Mouse (Mus musculus): ENCODE measurements around the gene Ube2cbp. TPM values are rescaled to one million over a fixed set of nuclear protein-coding genes. Genes with fewer than 3 reads are reported as not detected.
A peak's percentile ranks its signal among the peaks of the same experiment; 100 is the strongest.

Gene Ube2cbp
- polyA plus RNA-seq, 1 experiment from 2014 or later: 3.2 TPM

- DNase-seq (ENCODE audit: low spot score): no peak
- no peak for ATAC-seq (ENCODE audit: low FRiP score, low TSS enrichment)
Observed at GRCm38 (mm10) chr9:86453626-86454025, 11.1 kb downstream of the Ube2cbp start.

GRCm38 (mm10) chr9:86451617-86452016 is 13.1 kb downstream of the Ube2cbp start:
- 0 out of 2 replicates have a peak overlapping the region, but pooled peaks have one; percentile 17 for H3K4me2 ChIP-seq (replicated peaks; ENCODE audit: low read depth)
- 0 out of 2 replicates have a peak, but pooled peaks have one; percentile 72 for ATAC-seq (ENCODE audit: low FRiP score, low TSS enrichment)
- H3K9ac ChIP-seq (ENCODE audit: low read length): no peak overlapping the region
- no peaks in the 10 kb centered on the region for H3K27me3 ChIP-seq (ENCODE audit: control insufficient read depth, insufficient read depth, low read length)
- peak; percentile 60 for DNase-seq (ENCODE audit: low spot score)
- no peak overlapping the region for H3K27ac ChIP-seq (replicated peaks)
- H3K4me3 ChIP-seq (ENCODE audit: low read depth, low read length): no peak overlapping the region
- no peaks in the 10 kb centered on the region for H3K9me3 ChIP-seq (ENCODE audit: control insufficient read depth, low read length)
- no peak for TF ChIP-seq EP300 (optimal IDR thresholded peaks at IDR 0.05)
- TF ChIP-seq CTCF (IDR thresholded peaks at IDR 0.05; ENCODE audit: low read depth): peak; percentile 92
- H3K4me1 ChIP-seq (replicated peaks; ENCODE audit: control insufficient read depth, insufficient read depth): no peaks in the 10 kb centered on the region
- H3K36me3 ChIP-seq (ENCODE audit: control insufficient read depth, insufficient read depth, low read length): no peaks in the 10 kb centered on the region
- WGBS: 1% methylated on average over 13 of the region's 13 CpGs

More at GRCm38 (mm10) chr9:86453626-86454025, 11.1 kb downstream of the Ube2cbp start:
- Histone ChIP-seq H3K9me3 (ENCODE audit: control insufficient read depth, low read length) (no peaks in the 10 kb centered on the region), H3K4me1 (replicated peaks; ENCODE audit: control insufficient read depth, insufficient read depth) (no peaks in the 10 kb centered on the region), H3K9ac (ENCODE audit: low read length) (no peak overlapping the region), H3K27me3 (ENCODE audit: control insufficient read depth, insufficient read depth, low read length) (no peaks in the 10 kb centered on the region), H3K4me3 (ENCODE audit: low read depth, low read length) (no peak overlapping the region), H3K36me3 (ENCODE audit: control insufficient read depth, insufficient read depth, low read length) (no peaks in the 10 kb centered on the region), H3K27ac (replicated peaks) (no peak overlapping the region), H3K4me2 (replicated peaks; ENCODE audit: low read depth) (no peak overlapping the region)
- TF ChIP-seq EP300 (optimal IDR thresholded peaks at IDR 0.05) (no peak), CTCF (IDR thresholded peaks at IDR 0.05; ENCODE audit: low read depth) (no peak)
- WGBS: 73% methylated on average over 3 of the region's 3 CpGs

GRCm38 (mm10) chr9:86451094-86451493 is 13.7 kb downstream of the Ube2cbp start:
- no peak for TF ChIP-seq EP300 (optimal IDR thresholded peaks at IDR 0.05)
- TF ChIP-seq CTCF (IDR thresholded peaks at IDR 0.05; ENCODE audit: low read depth): no peak
- H3K36me3 ChIP-seq (ENCODE audit: control insufficient read depth, insufficient read depth, low read length): no peaks in the 10 kb centered on the region
- H3K27me3 ChIP-seq (ENCODE audit: control insufficient read depth, insufficient read depth, low read length): no peaks in the 10 kb centered on the region
- no peaks in the 10 kb centered on the region for H3K4me1 ChIP-seq (replicated peaks; ENCODE audit: control insufficient read depth, insufficient read depth)
- no peak overlapping the region for H3K27ac ChIP-seq (replicated peaks)
- DNase-seq (ENCODE audit: low spot score): no peak
- no peaks in the 10 kb centered on the region for H3K9me3 ChIP-seq (ENCODE audit: control insufficient read depth, low read length)
- H3K4me3 ChIP-seq (ENCODE audit: low read depth, low read length): no peak overlapping the region
- H3K9ac ChIP-seq (ENCODE audit: low read length): no peak overlapping the region
- ATAC-seq (ENCODE audit: low FRiP score, low TSS enrichment): no peak
- 56% methylated on average over 6 of the region's 6 CpGs for WGBS
- no peak overlapping the region for H3K4me2 ChIP-seq (replicated peaks; ENCODE audit: low read depth)

- Histone ChIP-seq H3K36me3 (ENCODE audit: control insufficient read depth, insufficient read depth, low read length) (no peaks in the 10 kb centered on the region), H3K27me3 (ENCODE audit: control insufficient read depth, insufficient read depth, low read length) (no peaks in the 10 kb centered on the region), H3K9me3 (ENCODE audit: control insufficient read depth, low read length) (no peaks in the 10 kb centered on the region), H3K4me2 (replicated peaks; ENCODE audit: low read depth) (no peak overlapping the region), H3K4me3 (ENCODE audit: low read depth, low read length) (no peak overlapping the region), H3K4me1 (replicated peaks; ENCODE audit: control insufficient read depth, insufficient read depth) (no peaks in the 10 kb centered on the region), H3K27ac (replicated peaks) (no peak overlapping the region), H3K9ac (ENCODE audit: low read length) (no peak overlapping the region)
- 4% methylated on average over 11 of the region's 11 CpGs for WGBS
- peak; percentile 79 for DNase-seq (ENCODE audit: low spot score)
- 0 out of 2 replicates have a peak, but pooled peaks have one; percentile 71 for ATAC-seq (ENCODE audit: low FRiP score, low TSS enrichment)
- peak; percentile 97 for TF ChIP-seq CTCF (IDR thresholded peaks at IDR 0.05; ENCODE audit: low read depth)
- TF ChIP-seq EP300 (optimal IDR thresholded peaks at IDR 0.05): no peak
Observed at GRCm38 (mm10) chr9:86449581-86449980, 15.2 kb downstream of the Ube2cbp start.

GRCm38 (mm10) chr9:86447431-86447830 is 17.3 kb downstream of the Ube2cbp start:
- DNase-seq (ENCODE audit: low spot score): no peak
- no peak overlapping the region for H3K27ac ChIP-seq (replicated peaks)
- no peak for ATAC-seq (ENCODE audit: low FRiP score, low TSS enrichment)
- 84% methylated on average over 7 of the region's 8 CpGs for WGBS
- TF ChIP-seq CTCF (IDR thresholded peaks at IDR 0.05; ENCODE audit: low read depth) (no peak), EP300 (optimal IDR thresholded peaks at IDR 0.05) (no peak)
- no peaks in the 10 kb centered on the region for H3K36me3 ChIP-seq (ENCODE audit: control insufficient read depth, insufficient read depth, low read length)
- H3K9me3 ChIP-seq (ENCODE audit: control insufficient read depth, low read length): no peaks in the 10 kb centered on the region
- no peak overlapping the region for H3K4me3 ChIP-seq (ENCODE audit: low read depth, low read length)
- no peak overlapping the region for H3K4me2 ChIP-seq (replicated peaks; ENCODE audit: low read depth)
- H3K27me3 ChIP-seq (ENCODE audit: control insufficient read depth, insufficient read depth, low read length): no peaks in the 10 kb centered on the region
- no peaks in the 10 kb centered on the region for H3K4me1 ChIP-seq (replicated peaks; ENCODE audit: control insufficient read depth, insufficient read depth)
- H3K9ac ChIP-seq (ENCODE audit: low read length): no peak overlapping the region

- Histone ChIP-seq H3K4me1 (replicated peaks; ENCODE audit: control insufficient read depth, insufficient read depth) (no peaks in the 10 kb centered on the region), H3K27ac (replicated peaks) (no peak overlapping the region), H3K9me3 (ENCODE audit: control insufficient read depth, low read length) (no peaks in the 10 kb centered on the region), H3K36me3 (ENCODE audit: control insufficient read depth, insufficient read depth, low read length) (no peaks in the 10 kb centered on the region), H3K4me3 (ENCODE audit: low read depth, low read length) (no peak overlapping the region), H3K9ac (ENCODE audit: low read length) (no peak overlapping the region), H3K4me2 (replicated peaks; ENCODE audit: low read depth) (no peak overlapping the region), H3K27me3 (ENCODE audit: control insufficient read depth, insufficient read depth, low read length) (no peaks in the 10 kb centered on the region)
- WGBS: 78% methylated on average over 7 of the region's 7 CpGs
- DNase-seq (ENCODE audit: low spot score) (no peak), ATAC-seq (ENCODE audit: low FRiP score, low TSS enrichment) (no peak)
- TF ChIP-seq CTCF (IDR thresholded peaks at IDR 0.05; ENCODE audit: low read depth) (no peak), EP300 (optimal IDR thresholded peaks at IDR 0.05) (no peak)
Observed at GRCm38 (mm10) chr9:86446847-86447246, 17.9 kb downstream of the Ube2cbp start.

Measured in stomach, postnatal 0 days (tissue).